Mouse (Mus musculus): ENCODE results near the gene Ptprn2. TPM values are rescaled to one million over a fixed set of nuclear protein-coding genes. Genes with fewer than 3 reads are reported as not detected.

Ptprn2 gene
- polyA plus RNA-seq, 1 experiment, result 146 TPM

DNA sequence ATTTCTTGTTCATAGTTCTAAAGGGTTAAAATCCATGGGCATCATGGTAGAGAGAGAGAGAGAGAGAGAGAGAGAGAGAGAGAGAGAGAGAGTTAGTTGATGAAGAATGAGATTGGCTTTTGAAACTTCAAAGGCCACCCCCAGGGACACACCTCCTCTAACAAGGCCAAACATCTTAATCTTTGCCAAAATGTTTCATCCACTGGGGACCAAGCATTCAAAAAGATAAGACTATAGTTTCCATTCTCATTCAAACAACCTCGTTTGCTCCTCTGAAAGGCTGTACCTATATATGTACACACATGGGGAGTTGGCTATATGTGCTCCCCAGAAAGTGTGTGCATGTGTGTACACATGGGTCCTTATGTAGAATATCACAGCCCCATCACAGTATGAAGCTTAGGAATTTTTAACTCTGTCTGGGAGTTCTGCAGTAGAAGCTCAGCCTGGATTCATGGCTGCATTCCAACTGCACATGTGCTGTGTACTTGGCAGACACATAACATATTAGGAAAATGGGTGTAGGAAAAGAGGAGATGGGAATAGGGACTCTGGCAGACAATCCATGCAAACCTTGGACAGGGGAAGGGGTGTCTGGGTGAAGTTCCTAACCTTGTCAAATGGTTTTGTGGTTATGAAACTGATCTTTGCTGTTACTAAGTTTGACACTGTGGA is 600.3 kb downstream of the Ptprn2 start:
- DNase-seq (ENCODE audit: extremely low spot score in 1 of 2, low spot score in 1 of 2), result peak in 1 of 2 experiments; percentile 35

DNA sequence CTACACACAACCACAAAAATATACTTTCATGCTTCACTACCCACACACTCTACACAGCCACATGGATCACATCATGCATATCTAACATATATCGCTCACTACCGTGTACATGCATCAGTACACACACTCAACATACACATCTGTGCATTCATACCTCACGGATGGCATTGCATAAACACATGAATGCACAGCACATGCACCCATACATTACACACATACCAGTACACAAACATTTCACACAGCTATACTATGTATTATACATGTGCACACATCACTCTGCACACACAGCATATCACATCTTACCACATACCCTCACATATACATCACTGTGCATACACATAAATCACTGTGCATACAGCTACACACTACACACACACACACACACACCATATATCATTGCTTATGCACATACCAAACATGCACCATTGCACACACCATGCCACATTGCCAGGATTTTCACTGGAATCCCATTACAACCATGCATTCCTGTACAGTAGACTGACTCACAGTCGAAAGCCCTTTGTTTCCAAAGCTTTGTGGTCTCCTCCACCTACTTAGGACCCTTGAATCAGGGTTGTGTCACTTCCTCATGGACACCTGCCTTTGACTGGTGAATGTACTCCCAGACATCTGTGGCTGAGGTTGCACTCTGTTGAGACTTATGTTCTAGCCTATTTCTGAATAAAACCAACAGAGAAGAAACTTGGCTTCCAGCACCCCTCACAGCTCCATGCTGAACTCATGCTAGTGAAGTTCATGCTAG is 607.0 kb downstream of the Ptprn2 start:
- DNase-seq (ENCODE audit: extremely low spot score in 1 of 2, low spot score in 1 of 2), result no peak

GRCm38 (mm10) chr12:117095941-117096340 is 610.4 kb downstream of the Ptprn2 start:
- DNase-seq (ENCODE audit: extremely low spot score in 1 of 2, low spot score in 1 of 2), result no peak

DNA sequence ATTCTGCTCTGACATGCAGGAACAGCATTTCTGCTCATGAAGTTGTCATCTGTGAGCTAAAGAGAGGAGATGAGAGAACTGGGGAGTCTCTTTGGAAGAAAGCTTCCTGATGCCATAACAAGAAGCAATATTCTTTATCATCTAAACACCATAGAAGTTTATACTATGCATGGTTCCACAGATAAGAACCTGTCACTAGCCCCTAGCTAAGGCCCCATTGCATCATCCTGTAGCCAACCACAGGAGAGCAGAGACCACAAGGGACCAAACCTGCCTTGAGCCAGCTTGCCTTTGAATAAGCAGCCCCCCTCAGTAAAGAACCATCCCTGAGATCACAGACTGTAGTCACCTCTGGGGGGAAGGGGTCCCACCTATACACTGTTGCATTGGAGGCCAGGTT is 612.8 kb downstream of the Ptprn2 start:
- DNase-seq (ENCODE audit: extremely low spot score in 1 of 2, low spot score in 1 of 2), result no peak

DNA sequence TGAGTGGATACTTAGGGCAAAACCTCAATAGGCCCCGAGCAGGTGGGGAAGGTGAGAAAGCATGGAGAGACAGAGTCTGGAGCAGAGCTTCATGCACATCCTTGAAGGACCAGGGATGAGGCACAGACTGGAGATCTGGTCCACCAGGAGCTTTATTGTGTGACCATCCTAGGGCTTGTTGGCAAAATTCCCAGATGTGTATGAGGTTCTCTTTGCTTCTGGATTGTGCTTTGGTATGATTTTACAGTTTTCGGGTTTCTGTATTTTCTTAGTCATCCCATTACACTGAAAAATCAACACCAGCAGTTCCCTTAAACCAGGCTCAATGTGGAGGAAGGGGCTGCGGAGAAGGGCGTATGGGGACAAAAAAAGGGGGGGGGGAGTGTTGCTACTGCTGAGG is 621.2 kb downstream of the Ptprn2 start:
- no peak for DNase-seq (ENCODE audit: extremely low spot score in 1 of 2, low spot score in 1 of 2)

DNA sequence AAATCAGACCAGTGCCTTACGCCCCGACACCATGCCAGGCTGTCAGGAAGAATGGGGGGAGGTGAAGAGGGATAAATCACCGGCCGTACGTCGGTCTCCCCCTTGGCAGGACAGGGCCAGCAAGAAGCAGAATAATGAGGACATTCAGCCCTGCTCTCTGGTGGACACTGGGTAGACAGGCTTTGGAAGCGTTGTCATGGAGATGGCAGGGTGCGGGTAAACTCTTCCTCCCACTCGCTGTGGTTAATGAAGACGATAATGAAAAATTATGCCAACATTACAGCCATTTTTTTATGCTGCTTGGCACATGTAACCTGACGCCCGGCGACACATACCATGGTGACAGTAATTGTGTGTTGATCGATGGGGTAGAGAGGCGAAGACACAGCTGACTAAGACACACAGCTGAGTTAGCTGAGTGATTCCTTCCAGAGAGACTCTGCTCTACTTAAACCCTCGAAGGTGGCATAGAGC is 621.7 kb downstream of the Ptprn2 start:
- peak; percentile 28 to 63 for DNase-seq (ENCODE audit: extremely low spot score in 1 of 2, low spot score in 1 of 2)

- no peak for DNase-seq (ENCODE audit: extremely low spot score in 1 of 2, low spot score in 1 of 2)
Measured at GRCm38 (mm10) chr12:117115254-117115865, 629.8 kb downstream of the Ptprn2 start.

GRCm38 (mm10) chr12:117127078-117127477 is 641.6 kb downstream of the Ptprn2 start:
- DNase-seq (ENCODE audit: extremely low spot score in 1 of 2, low spot score in 1 of 2), result peak in 1 of 2 experiments; percentile 19

- peak; percentile 44 to 75 for DNase-seq (ENCODE audit: extremely low spot score in 1 of 2, low spot score in 1 of 2)
Measured at GRCm38 (mm10) chr12:117127485-117127884, 642.0 kb downstream of the Ptprn2 start.

GRCm38 (mm10) chr12:117132095-117132494 is 646.6 kb downstream of the Ptprn2 start:
- peak in 1 of 2 experiments; percentile 58 for DNase-seq (ENCODE audit: extremely low spot score in 1 of 2, low spot score in 1 of 2)

DNA sequence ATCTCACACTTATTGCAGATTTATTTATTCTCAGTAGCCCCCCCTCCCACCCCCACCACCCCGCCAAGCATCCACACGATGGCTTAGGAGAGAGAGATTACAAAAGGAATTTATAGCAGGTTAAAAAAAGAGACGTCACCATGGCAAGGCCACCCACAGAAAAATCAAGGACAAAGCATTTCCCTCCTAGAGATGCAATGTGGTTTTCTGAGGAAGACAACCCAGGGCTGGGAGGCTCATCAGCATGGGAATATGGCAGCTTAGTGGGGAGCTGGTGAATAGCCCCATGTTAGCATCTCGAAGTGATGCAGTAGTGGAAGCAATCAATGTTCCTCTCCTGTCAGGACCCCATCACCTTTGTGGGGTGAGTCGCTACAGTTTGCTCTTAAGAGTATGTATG is 649.7 kb downstream of the Ptprn2 start:
- DNase-seq (ENCODE audit: extremely low spot score in 1 of 2, low spot score in 1 of 2), result peak in 1 of 2 experiments; percentile 53

GRCm38 (mm10) chr12:117136472-117137010 is 651.0 kb downstream of the Ptprn2 start:
- peak in 1 of 2 experiments; percentile 32 for DNase-seq (ENCODE audit: extremely low spot score in 1 of 2, low spot score in 1 of 2)

- no peak for DNase-seq (ENCODE audit: extremely low spot score in 1 of 2, low spot score in 1 of 2)
Measured at GRCm38 (mm10) chr12:117140901-117141300, 655.4 kb downstream of the Ptprn2 start.

DNA sequence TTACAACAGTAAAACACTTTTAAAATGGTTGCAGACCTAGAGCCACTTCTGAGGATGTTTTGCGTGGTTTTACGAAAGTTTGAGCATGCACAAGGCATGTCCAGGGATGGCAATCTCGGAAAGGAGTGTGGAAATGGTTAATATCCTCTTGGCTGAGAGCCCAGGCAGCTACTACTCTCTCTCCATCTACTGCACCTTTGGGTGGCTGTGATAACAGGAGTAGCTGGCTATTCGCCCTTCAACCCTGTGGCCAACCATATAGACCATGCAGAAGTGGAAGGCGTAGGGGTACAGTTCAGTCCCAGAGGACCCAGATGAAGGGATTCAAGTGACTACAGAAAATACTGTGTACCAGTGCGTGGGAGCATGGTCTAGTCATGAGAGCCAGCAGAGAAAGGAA is 655.9 kb downstream of the Ptprn2 start:
- DNase-seq (ENCODE audit: extremely low spot score in 1 of 2, low spot score in 1 of 2), result no peak

- no peak for DNase-seq (ENCODE audit: extremely low spot score in 1 of 2, low spot score in 1 of 2)
Measured at GRCm38 (mm10) chr12:117149176-117149575, 663.7 kb downstream of the Ptprn2 start.

- DNase-seq (ENCODE audit: extremely low spot score in 1 of 2, low spot score in 1 of 2), result no peak
Measured at GRCm38 (mm10) chr12:117150611-117151395, 665.3 kb downstream of the Ptprn2 start.

GRCm38 (mm10) chr12:117151611-117152010 is 666.1 kb downstream of the Ptprn2 start:
- DNase-seq (ENCODE audit: extremely low spot score in 1 of 2, low spot score in 1 of 2), result no peak

DNA sequence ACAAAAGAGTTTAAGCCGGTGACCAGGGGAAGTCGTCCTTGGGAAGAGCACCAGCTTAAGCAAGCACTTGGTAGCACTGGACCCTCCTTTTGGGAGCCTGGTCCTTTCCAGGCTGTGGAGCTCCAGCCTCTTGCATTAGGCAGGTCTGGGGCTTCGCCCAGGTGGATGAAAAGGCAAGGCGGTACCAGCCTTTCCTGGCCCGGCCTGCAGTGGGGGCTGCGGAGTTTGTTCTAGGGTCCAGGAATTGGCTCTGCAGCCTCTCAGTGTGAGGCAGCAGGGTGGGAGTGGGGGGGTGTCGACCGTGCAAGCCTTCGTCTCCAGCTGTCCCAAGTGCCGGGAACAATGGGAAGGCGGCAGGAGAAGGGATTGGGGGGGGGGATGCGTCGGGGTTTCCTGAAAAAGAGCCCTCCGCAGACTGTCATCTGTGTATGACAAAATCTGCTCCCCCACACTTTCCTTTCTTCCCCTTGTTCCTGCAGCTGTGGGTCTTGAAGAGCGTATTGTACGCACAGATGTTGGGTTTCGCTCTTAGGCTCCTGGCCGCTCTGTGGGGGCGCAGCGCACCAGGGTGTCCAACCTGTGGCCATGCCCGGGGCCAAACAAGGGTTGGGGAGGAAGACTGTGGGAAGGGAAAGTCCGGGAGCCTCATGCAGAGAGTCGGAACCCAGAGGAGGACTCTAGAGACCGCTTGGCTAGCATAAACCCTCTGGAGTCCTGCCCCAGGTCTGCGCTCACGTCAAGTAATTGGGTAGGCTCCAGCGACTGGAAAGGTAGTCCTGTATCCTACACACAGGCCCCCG is 667.0 kb downstream of the Ptprn2 start:
- no peak for DNase-seq (ENCODE audit: extremely low spot score in 1 of 2, low spot score in 1 of 2)

DNA sequence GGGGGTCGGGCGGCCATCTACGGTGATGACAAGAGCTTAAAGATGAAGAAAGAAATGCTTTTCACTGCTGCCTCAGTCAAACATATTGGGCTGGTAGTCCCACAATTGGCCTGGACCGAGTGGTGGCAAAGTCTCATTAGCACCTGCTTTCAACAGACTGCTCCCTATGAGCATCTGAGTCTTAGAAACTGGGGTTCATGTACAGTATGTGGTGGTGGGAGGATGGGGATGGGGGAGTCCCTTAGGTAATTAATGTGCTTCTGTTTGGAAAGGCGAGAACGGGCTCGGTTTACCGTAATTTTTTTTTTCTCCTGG is 667.6 kb downstream of the Ptprn2 start:
- no peak for DNase-seq (ENCODE audit: extremely low spot score in 1 of 2, low spot score in 1 of 2)
